Mouse (Mus musculus) myocyte (in vitro differentiated cells): ENCODE measurements around the gene Lect2.

Source experiments
- CEBPB ChIP-seq: IDR thresholded peaks from 2 replicates; pipeline ENCODE4 v1.6.1; 2011; ENCODE audit warnings: mild to moderate bottlenecking, moderate library complexity; ENCODE audit not compliant: poor library complexity, insufficient read depth, severe bottlenecking
- E2F4 ChIP-seq: IDR thresholded peaks from one replicate; pipeline ENCODE4 v1.6.1; 2011; ENCODE audit warnings: mild to moderate bottlenecking, control low read depth, moderate library complexity; ENCODE audit not compliant: insufficient read depth
- MAX ChIP-seq: IDR thresholded peaks from one replicate; pipeline ENCODE4 v1.6.1; 2011; ENCODE audit warnings: low read depth, mild to moderate bottlenecking, control low read depth
- MYOD1 ChIP-seq, 3 experiments: IDR thresholded peaks; one replicate each; pipeline ENCODE4 v1.6.1; 2011; ENCODE audit warnings: control low read depth in 2 of 3, low read depth in 2 of 3, mild to moderate bottlenecking in 2 of 3, moderate library complexity in 1 of 3; ENCODE audit not compliant: insufficient read length in 2 of 3, control insufficient read depth in 1 of 3
- MYOG ChIP-seq, 3 experiments: IDR thresholded peaks; one replicate each; pipeline ENCODE4 v1.6.1; 2011; ENCODE audit warnings: control low read depth in 2 of 3, low read depth in 2 of 3, mild to moderate bottlenecking in 2 of 3; ENCODE audit not compliant: insufficient read length in 2 of 3, control insufficient read depth in 1 of 3, insufficient read depth in 1 of 3
- POLR2A ChIP-seq: IDR thresholded peaks from one replicate; pipeline ENCODE4 v1.6.1; 2011; ENCODE audit warnings: low read depth, mild to moderate bottlenecking, control low read depth, moderate library complexity; ENCODE audit not compliant: insufficient read length
- POLR2AphosphoS2 ChIP-seq: IDR thresholded peaks from one replicate; pipeline ENCODE4 v1.6.1; 2011; ENCODE audit warnings: low read depth, control low read depth; ENCODE audit not compliant: insufficient read length
- REST ChIP-seq: IDR thresholded peaks from one replicate; pipeline ENCODE4 v1.6.1; 2011; ENCODE audit warnings: mild to moderate bottlenecking, control low read depth, moderate library complexity; ENCODE audit not compliant: insufficient read depth, insufficient read length
- SRF ChIP-seq: IDR thresholded peaks from one replicate; pipeline ENCODE4 v1.6.1; 2011; ENCODE audit warnings: low read depth; ENCODE audit not compliant: control insufficient read depth, insufficient read length
- TCF12 ChIP-seq: IDR thresholded peaks from one replicate; pipeline ENCODE4 v1.6.1; 2011; ENCODE audit warnings: mild to moderate bottlenecking, control low read depth; ENCODE audit not compliant: poor library complexity, insufficient read depth, severe bottlenecking
- TCF3 ChIP-seq: IDR thresholded peaks from one replicate; pipeline ENCODE4 v1.6.1; 2011; ENCODE audit warnings: low read depth, control low read depth; ENCODE audit not compliant: insufficient read length
- USF1 ChIP-seq: IDR thresholded peaks from one replicate; pipeline ENCODE4 v1.6.1; 2011; ENCODE audit warnings: low read depth, mild to moderate bottlenecking, control low read depth, moderate library complexity

GRCm38 (mm10) chr13:56575074-56575473 lies 26.8 kb upstream of the Lect2 start:
- TF ChIP-seq POLR2A (no peak), E2F4 (no peak), USF1 (no peak), TCF12 (no peak), MYOD1 (IDR thresholded peaks at IDR 0.05; ENCODE audit: control insufficient read depth in 1 of 3, insufficient read length in 2 of 3, low read depth in 2 of 3) (no peak), SRF (no peak), POLR2AphosphoS2 (no peak), TCF3 (no peak), MAX (no peak), CEBPB (no peak), MYOG (IDR thresholded peaks at IDR 0.05; ENCODE audit: control insufficient read depth in 1 of 3, insufficient read depth in 1 of 3, insufficient read length in 2 of 3, low read depth in 2 of 3) (no peak), REST (no peak)
